Mouse (Mus musculus): Measurements from ENCODE around the gene Ybx2. TPM values are rescaled to one million over a fixed set of nuclear protein-coding genes. Genes with fewer than 3 reads are reported as not detected.

The Ybx2 gene
- total RNA-seq, 2 experiments from 2014 or later = 18.8 to 23.4 TPM

GRCm38 (mm10) chr11:69979827-69980195 is 44.2 kb downstream of the Ybx2 start:
- intact Hi-C loops (cut with DNase I) = loop anchor here (2.0 kb wide), 2 partner anchors 17 to 57 kb away; no protein-coding TSS in a partner anchor
- DNase-seq (ENCODE audit: low spot score) = no peak

- DNase-seq (ENCODE audit: low spot score) = peak; percentile 97
- intact Hi-C loops (cut with DNase I) = loop anchor here (2.0 kb wide), 1 partner anchor 16 kb away; no protein-coding TSS in a partner anchor
Measured at GRCm38 (mm10) chr11:69980196-69981140, 44.9 kb downstream of the Ybx2 start.

GRCm38 (mm10) chr11:69981141-69981762 is 45.7 kb downstream of the Ybx2 start, which contains the start of gene Ctdnep1:
Gene Ctdnep1, plus strand, starts transcription at chr11:69981156.
- no peak for DNase-seq (ENCODE audit: low spot score)
- intact Hi-C loops (cut with DNase I) = loop anchor here (2.0 kb wide), 1 partner anchor 16 kb away; no protein-coding TSS in a partner anchor

- intact Hi-C loops (cut with DNase I) = no loop called here
- no peak for DNase-seq (ENCODE audit: low spot score)
Measured at GRCm38 (mm10) chr11:69982225-69982624, 46.6 kb downstream of the Ybx2 start, which contains the start of gene Elp5. Gene Elp5, minus strand, starts transcription at chr11:69982517.

- no peak for DNase-seq (ENCODE audit: low spot score)
- intact Hi-C loops (cut with DNase I) = no loop called here
Measured at GRCm38 (mm10) chr11:69982877-69983276, 47.3 kb downstream of the Ybx2 start.

GRCm38 (mm10) chr11:69983377-69983776 is 47.8 kb downstream of the Ybx2 start:
- intact Hi-C loops (cut with DNase I) = no loop called here
- no peak for DNase-seq (ENCODE audit: low spot score)

GRCm38 (mm10) chr11:69984431-69984830 is 48.8 kb downstream of the Ybx2 start:
- no peak for DNase-seq (ENCODE audit: low spot score)
- intact Hi-C loops (cut with DNase I) = no loop called here

GRCm38 (mm10) chr11:69989949-69990348 is 54.4 kb downstream of the Ybx2 start:
- no peak for DNase-seq (ENCODE audit: low spot score)
- intact Hi-C loops (cut with DNase I) = loop anchor here (10.0 kb wide), 1 partner anchor 585 kb away; no protein-coding TSS in a partner anchor

Small RNA genes lying within 50 kb of the gene (microRNA-seq; reads per million reads assigned to microRNA genes)
- gene Gm44349 = not detected

Other genes starting within 250 kb of the Ybx2 start
- gene Tnfsf12, start 239.9 kb upstream of the Ybx2 start, total RNA-seq (2021) = 10 to 100 TPM; 14.5 to 16.4 TPM
- 1 to 10 TPM; 3.2 to 4.5 TPM for gene Tnfsfm13, start 239.7 kb upstream of the Ybx2 start, total RNA-seq (2021)
- gene Polr2a, start 177.2 kb upstream of the Ybx2 start, total RNA-seq (2021) = 10 to 100 TPM; 28.6 to 30.4 TPM
- gene Slc35g3, start 173.8 kb upstream of the Ybx2 start, total RNA-seq (2021) = not detected
- gene Zbtb4, start 169.9 kb upstream of the Ybx2 start, total RNA-seq (2021) = 10 to 100 TPM; 33.3 to 39.6 TPM
- gene Chrnb1, start 139.9 kb upstream of the Ybx2 start, total RNA-seq (2021) = 1 to 10 TPM; 4.8 to 5.0 TPM
- 1 to 10 TPM; 2.2 to 2.4 TPM for gene Fgf11, start 133.9 kb upstream of the Ybx2 start, total RNA-seq (2021)
- under 1 TPM; 0.26 to 0.45 TPM for gene Tmem102, start 130.2 kb upstream of the Ybx2 start, total RNA-seq (2021)
- not detected for gene Gm39566, start 120.5 kb upstream of the Ybx2 start, total RNA-seq (2021)
- not detected for gene Spem2, start 117.3 kb upstream of the Ybx2 start, total RNA-seq (2021)
- not detected for gene Spem1, start 113.6 kb upstream of the Ybx2 start, total RNA-seq (2021)
- 1 to 10 TPM; 4.4 to 5.4 TPM for gene Nlgn2, start 98.0 kb upstream of the Ybx2 start, total RNA-seq (2021)
- gene Tmem256, start 97.3 kb upstream of the Ybx2 start, total RNA-seq (2021) = 100 to 1,000 TPM; 186 to 199 TPM
- 10 to 100 TPM; 24.4 to 24.9 TPM for gene Plscr3, start 89.4 kb upstream of the Ybx2 start, total RNA-seq (2021)
- under 1 TPM in 1 of 2 experiments, not detected in 1; 0.14 TPM for gene Tnk1, start 77.1 kb upstream of the Ybx2 start, total RNA-seq (2021)
- not detected for gene Tmem95, start 57.8 kb upstream of the Ybx2 start, total RNA-seq (2021)
- gene Kctd11, start 54.4 kb upstream of the Ybx2 start, total RNA-seq (2021) = 1 to 10 TPM; 2.5 to 3.5 TPM
- gene Acap1, start 40.3 kb upstream of the Ybx2 start, total RNA-seq (2021) = 1 to 10 TPM in 1 of 2 experiments, under 1 TPM in 1; 0.88 to 1.1 TPM
- gene 2810408A11Rik, start 34.8 kb upstream of the Ybx2 start, total RNA-seq (2021) = under 1 TPM; 0.17 to 0.23 TPM
- gene Neurl4, start 34.7 kb upstream of the Ybx2 start, total RNA-seq (2021) = 10 to 100 TPM; 44.9 to 46.0 TPM
- gene Gps2, start 21.9 kb upstream of the Ybx2 start, total RNA-seq (2021) = 10 to 100 TPM; 24.1 to 26.7 TPM
- gene Eif5a, start 13.8 kb upstream of the Ybx2 start, total RNA-seq (2021) = 100 to 1,000 TPM; 427 TPM
- gene Slc2a4, start 12.4 kb downstream of the Ybx2 start, total RNA-seq (2021) = 100 to 1,000 TPM; 325 to 365 TPM
- gene Cldn7, start 29.0 kb downstream of the Ybx2 start, total RNA-seq (2021) = not detected
- 100 to 1,000 TPM; 149 to 180 TPM for gene Ctdnep1, start 45.4 kb downstream of the Ybx2 start, total RNA-seq (2021)
- 10 to 100 TPM; 48.3 to 51.5 TPM for gene Elp5, start 46.7 kb downstream of the Ybx2 start, total RNA-seq (2021)
- 100 to 1,000 TPM; 274 to 291 TPM for gene Gabarap, start 55.3 kb downstream of the Ybx2 start, total RNA-seq (2021)
- gene Phf23, start 60.0 kb downstream of the Ybx2 start, total RNA-seq (2021) = 10 to 100 TPM; 22.6 to 25.3 TPM
- gene Dvl2, start 64.8 kb downstream of the Ybx2 start, total RNA-seq (2021) = 1 to 10 TPM; 3.9 to 5.2 TPM
- gene Acadvl, start 79.6 kb downstream of the Ybx2 start, total RNA-seq (2021) = 1,000 to 10,000 TPM; 1,206 to 1,290 TPM
- gene Dlg4, start 81.1 kb downstream of the Ybx2 start, total RNA-seq (2021) = 1 to 10 TPM; 6.6 to 8.1 TPM
- not detected for gene Asgr1, start 118.3 kb downstream of the Ybx2 start, total RNA-seq (2021)
- gene Asgr2, start 156.8 kb downstream of the Ybx2 start, total RNA-seq (2021) = not detected
- gene Mgl2, start 194.5 kb downstream of the Ybx2 start, total RNA-seq (2021) = 1 to 10 TPM; 4.3 to 4.4 TPM
- 1 to 10 TPM; 2.0 to 2.3 TPM for gene Clec10a, start 220.4 kb downstream of the Ybx2 start, total RNA-seq (2021)

Data from heart, postnatal 25 days (tissue).